Mouse (Mus musculus): ENCODE measurements around the gene Ppm1m.
"Not testable (repeated sequence)": the region's sequence is repeated elsewhere in the genome, so short reads cannot be mapped to it uniquely, and the experiment has no call there.

The Ppm1m gene

GRCm38 (mm10) chr9:106192998-106193397 lies 6.5 kb downstream of the Ppm1m start:
- no peak for DNase-seq (ENCODE audit: low spot score)

DNA sequence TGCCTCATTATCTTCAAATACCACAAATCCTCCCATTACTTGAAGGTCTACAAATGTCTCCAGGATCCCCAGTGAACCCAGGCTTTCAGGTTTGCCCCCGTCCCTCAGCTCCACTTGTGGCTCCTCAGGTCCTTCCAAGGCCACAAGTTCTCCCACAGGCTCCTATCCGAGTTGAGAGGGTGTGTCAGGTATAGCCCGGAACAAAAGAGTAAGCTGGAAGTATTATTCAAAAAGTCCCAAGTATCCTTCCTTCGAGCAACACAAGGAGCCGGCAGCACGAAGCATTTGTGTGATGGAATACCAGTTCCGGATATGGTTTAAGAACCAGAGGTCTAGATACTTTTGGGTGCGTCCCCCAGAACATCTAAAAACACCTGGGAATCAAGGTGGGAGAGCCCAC lies 7.5 kb downstream of the Ppm1m start:
- no peak for DNase-seq (ENCODE audit: low spot score)

DNA sequence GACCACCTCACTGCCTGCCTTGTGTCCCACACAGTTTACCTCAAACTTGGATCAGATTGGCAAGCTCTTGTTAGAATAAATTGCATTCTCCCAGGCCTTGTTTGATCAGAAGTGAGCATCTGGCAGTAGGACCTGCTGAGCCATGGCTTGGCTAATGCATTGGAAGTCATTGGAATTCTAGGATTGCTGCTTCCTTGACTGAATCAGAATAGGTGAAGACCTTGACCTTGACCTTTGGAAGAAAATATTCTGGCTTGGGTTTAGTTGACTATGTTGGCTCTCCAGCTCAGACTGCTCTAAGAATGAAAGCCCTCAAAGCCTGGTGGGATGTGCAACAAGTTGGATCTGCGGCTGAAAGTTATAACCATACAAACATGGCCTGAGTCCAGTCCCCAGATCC lies 8.2 kb downstream of the Ppm1m start:
- DNase-seq (ENCODE audit: low spot score): no peak

DNA sequence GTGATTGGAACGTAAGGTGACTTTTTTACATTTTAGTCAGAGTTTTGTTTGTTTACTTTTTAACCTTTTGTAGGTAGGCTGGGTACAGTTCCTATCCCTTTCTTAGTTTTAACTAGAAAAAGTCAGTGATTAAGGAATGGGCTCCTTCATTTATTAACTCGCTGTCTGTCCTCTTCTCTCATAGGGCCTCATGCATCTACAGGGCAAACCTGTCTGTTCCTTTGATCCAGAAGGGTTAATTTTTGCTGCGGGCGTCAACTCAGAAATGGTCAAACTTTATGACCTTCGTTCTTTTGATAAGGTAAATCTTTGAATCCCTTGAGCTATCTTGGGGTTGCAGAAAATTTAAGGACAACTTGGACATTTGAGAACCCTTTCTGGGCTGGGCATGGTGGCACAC lies 15.6 kb downstream of the Ppm1m start:
- no peak for DNase-seq (ENCODE audit: low spot score)

DNA sequence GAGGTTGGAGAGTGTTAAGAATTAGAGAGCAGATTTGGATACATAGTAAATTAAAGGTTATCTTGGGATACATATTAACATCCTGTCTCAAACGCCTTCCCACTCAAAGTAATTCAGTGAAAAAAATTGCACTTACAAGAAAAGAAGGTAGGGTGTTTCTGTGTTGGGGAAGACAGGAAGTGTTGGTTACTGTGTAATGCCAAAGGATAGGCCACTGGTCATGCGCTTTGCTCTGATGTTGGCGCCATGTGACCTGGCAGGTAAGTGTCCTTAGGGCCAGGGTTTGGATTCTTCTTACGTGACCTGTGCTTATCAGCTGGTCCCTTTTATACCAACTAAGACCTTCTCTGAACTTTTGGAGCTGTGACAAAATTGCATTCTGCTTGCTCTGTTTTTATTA lies 17.4 kb downstream of the Ppm1m start:
- DNase-seq (ENCODE audit: low spot score): no peak

- no peak for DNase-seq (ENCODE audit: low spot score)
Observed at GRCm38 (mm10) chr9:106179964-106180363, 19.6 kb downstream of the Ppm1m start.

- DNase-seq (ENCODE audit: low spot score): no peak
Observed at GRCm38 (mm10) chr9:106179454-106179853, 20.1 kb downstream of the Ppm1m start.

GRCm38 (mm10) chr9:106177799-106178198 lies 21.7 kb downstream of the Ppm1m start:
- no peak for DNase-seq (ENCODE audit: low spot score)

- DNase-seq (ENCODE audit: low spot score): no peak
Observed at GRCm38 (mm10) chr9:106176769-106177168, 22.8 kb downstream of the Ppm1m start.

DNA sequence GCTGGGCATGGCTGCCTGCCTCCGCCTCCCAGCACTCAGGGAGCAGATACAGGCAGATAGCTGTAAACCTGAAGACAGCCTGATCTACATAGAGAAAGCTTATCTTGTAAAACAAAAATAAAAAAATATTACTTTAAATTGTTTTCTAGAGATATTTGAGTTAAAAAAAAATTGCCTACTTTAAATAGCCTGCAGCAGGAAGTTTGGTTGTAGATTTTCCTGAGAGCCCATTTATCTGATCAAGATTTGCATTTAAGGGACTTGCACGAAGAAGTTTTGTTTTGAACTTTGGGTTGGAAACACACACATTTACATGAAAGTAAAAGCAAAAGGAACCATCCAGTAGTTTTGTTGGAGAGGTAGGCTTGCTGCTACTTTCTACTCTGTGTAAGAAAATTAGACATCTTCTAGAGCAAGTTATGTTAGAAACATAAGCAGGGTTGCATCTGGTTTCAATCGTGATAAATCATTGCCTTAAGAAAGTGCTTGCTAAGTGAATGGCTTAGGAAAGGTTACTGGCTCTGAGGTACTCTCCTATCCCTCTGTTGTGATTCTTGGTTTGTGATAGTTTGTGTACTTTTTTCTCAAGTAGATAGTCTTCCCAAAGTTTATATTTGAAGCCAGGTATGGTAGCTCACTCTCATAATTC lies 23.9 kb downstream of the Ppm1m start:
- no peak for DNase-seq (ENCODE audit: low spot score)

DNA sequence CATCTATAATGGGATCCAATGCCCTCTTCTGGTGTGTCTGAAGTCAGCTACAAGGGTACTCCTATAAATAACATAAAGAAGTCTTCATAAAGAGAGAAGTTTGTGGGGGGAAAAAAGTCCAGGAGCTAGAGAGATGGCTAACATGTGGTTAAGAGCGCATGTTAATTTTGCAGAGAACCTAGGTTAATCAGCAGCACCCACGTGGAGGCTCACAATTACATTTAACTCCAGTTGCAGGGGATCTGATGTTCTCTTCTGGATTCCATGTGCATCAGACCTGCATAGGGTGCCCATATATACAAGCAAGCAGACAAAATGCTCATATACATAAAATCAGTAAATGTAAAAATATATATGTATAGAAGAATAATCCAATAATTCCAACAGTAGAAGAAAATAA lies 26.2 kb downstream of the Ppm1m start:
- DNase-seq (ENCODE audit: low spot score): no peak

DNA sequence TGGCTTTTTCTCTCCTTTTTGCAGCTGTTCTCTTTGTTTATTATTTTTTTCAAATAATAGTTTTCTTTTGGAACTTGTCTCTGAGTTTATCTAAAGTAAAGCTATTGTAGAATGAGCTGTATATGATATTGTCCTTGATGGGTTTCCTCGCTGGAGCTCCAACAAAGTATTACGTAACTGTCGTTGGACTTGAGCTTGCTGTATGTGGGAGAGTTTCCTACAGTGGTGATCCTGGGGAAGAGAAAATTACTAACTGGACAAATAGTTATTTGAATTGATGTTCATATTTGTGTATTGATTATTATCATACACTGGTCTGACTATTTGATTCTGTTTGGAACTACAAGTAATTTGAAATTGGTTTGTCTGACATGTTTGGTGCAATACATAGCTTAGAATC lies 27.0 kb downstream of the Ppm1m start:
- DNase-seq (ENCODE audit: low spot score): no peak

- peak; percentile 38 for DNase-seq (ENCODE audit: low spot score)
Observed at GRCm38 (mm10) chr9:106171346-106172158, 28.0 kb downstream of the Ppm1m start.

- peak; percentile 91 for DNase-seq (ENCODE audit: low spot score)
Observed at GRCm38 (mm10) chr9:106170556-106171345, 28.8 kb downstream of the Ppm1m start, which contains the start of gene Wdr82. Gene Wdr82, plus strand, starts transcription at chr9:106170928.

DNA sequence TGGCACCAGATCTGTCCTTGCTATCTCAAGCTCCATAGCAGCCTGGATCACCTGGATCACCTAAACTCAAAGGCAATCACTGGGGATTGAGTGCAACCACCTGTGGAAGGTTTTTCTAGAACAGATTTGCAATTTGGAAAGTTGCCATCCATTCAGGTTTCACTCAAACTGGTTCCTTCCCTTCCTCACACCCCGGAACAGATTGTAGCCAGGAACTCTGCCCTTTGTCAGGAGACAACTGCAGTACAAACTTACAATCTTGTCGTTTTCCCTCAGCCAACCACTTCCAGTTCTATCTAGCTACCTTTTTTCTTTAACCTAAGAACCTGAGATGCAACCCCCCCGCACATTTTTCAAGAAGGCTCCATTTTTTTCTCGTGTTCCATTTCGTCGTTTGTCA lies 29.6 kb downstream of the Ppm1m start:
- no peak for DNase-seq (ENCODE audit: low spot score)

GRCm38 (mm10) chr9:106169006-106169405 lies 30.5 kb downstream of the Ppm1m start:
- not testable (repeated sequence) for DNase-seq (ENCODE audit: low spot score)

DNA sequence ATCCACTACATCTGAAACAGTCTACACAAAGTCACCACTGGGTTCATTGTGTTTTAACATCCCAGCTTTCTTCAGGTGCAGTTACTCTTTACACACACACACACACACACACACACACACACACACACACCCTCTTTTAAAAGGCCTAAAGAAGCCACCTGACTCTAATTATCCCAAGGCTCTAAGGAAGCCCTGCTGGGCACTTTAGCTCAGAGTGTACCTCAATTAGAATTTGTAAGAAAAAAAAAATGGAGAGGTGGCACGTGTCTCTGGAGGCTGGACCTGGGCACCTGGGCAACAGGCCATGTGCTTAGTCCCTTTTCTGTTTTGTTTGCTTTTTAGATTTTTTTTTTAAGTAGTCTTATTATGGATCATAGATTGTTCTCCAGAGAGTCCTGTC lies 31.8 kb downstream of the Ppm1m start:
- DNase-seq (ENCODE audit: low spot score): peak; percentile 39

- no peak for DNase-seq (ENCODE audit: low spot score)
Observed at GRCm38 (mm10) chr9:106167241-106167640, 32.3 kb downstream of the Ppm1m start.

- DNase-seq (ENCODE audit: low spot score): no peak
Observed at GRCm38 (mm10) chr9:106166709-106167108, 32.8 kb downstream of the Ppm1m start.

- DNase-seq (ENCODE audit: low spot score): no peak
Observed at GRCm38 (mm10) chr9:106160426-106160825, 39.1 kb downstream of the Ppm1m start.

GRCm38 (mm10) chr9:106159784-106160301 lies 39.7 kb downstream of the Ppm1m start:
- DNase-seq (ENCODE audit: low spot score): peak; percentile 95

GRCm38 (mm10) chr9:106159237-106159636 lies 40.3 kb downstream of the Ppm1m start:
- DNase-seq (ENCODE audit: low spot score): no peak

Measured in lung, postnatal 25 days (tissue).